Mouse (Mus musculus) megakaryocyte, embryonic 14.5 days (primary cell): ENCODE results near the gene Dnah2.

Experiments used
- FLI1 ChIP-seq: IDR thresholded peaks from 2 replicates; pipeline ENCODE4 v1.6.1; 2012; ENCODE audit warnings: low read length, inconsistent platforms, mixed read lengths
- GATA1 ChIP-seq: IDR thresholded peaks from 3 replicates; pipeline ENCODE4 v1.6.1; 2012; ENCODE audit warnings: mixed read lengths, low read length, inconsistent platforms, borderline replicate concordance

- no peak for TF ChIP-seq FLI1
- no peak for TF ChIP-seq GATA1
Observed at GRCm38 (mm10) chr11:69371601-69372000, 177.3 kb downstream of the Dnah2 start.
